Mouse (Mus musculus) erythroblast, adult 5-6 weeks (primary cell): ENCODE results near the gene Cnpy3. TPM values are rescaled to one million over a fixed set of nuclear protein-coding genes. Genes with fewer than 3 reads are reported as not detected.

Source experiments
- ATAC-seq: replicated peaks from 2 replicates; pipeline ENCODE4 v1.8.0; 2016; ENCODE audit warnings: moderate number of reproducible peaks, mild to moderate bottlenecking, moderate TSS enrichment, inconsistent platforms; ENCODE audit not compliant: poor library complexity, low FRiP score, severe bottlenecking
- total RNA-seq, 2 experiments: library from RNA; stranded (forward) in 1 of 2; stranded (reverse) in 1 of 2; fragments of 150-400 nt in 1 of 2; fragments of 200-764, 138-1000 nt in 1 of 2; gene quantifications; 2 replicates each; pipeline versions ENCODE4 v1.2.3 to v1.2.4; 2015 to 2017; ENCODE audit warnings: low replicate concordance in 2 of 2

The Cnpy3 gene
- total RNA-seq, 2 experiments from 2014 or later = 6.9 to 18.2 TPM

GRCm38 (mm10) chr17:46725273-46725672 lies 26.7 kb downstream of the Cnpy3 start:
- ATAC-seq = peak; percentile 45

- no peak for ATAC-seq
Measured at GRCm38 (mm10) chr17:46724477-46725084, 27.4 kb downstream of the Cnpy3 start.

GRCm38 (mm10) chr17:46721077-46721476 lies 30.9 kb downstream of the Cnpy3 start:
- no peak for ATAC-seq

GRCm38 (mm10) chr17:46714756-46715481 lies 37.1 kb downstream of the Cnpy3 start:
- ATAC-seq = no peak

- no peak for ATAC-seq
Measured at GRCm38 (mm10) chr17:46713849-46714248, 38.2 kb downstream of the Cnpy3 start.

GRCm38 (mm10) chr17:46712442-46712841 lies 39.6 kb downstream of the Cnpy3 start:
- ATAC-seq = 0 out of 2 replicates have a peak, but pooled peaks have one; percentile 12

GRCm38 (mm10) chr17:46711612-46712271 lies 40.3 kb downstream of the Cnpy3 start:
- ATAC-seq = peak; percentile 36

GRCm38 (mm10) chr17:46710959-46711597 lies 40.9 kb downstream of the Cnpy3 start, which contains the start of gene Pex6:
Gene Pex6 (plus strand): TSS chr17:46711463.
- ATAC-seq = peak; percentile 92

GRCm38 (mm10) chr17:46706375-46707089 lies 45.5 kb downstream of the Cnpy3 start:
- no peak for ATAC-seq

- ATAC-seq = peak; percentile 97
Measured at GRCm38 (mm10) chr17:46704887-46705835, 46.9 kb downstream of the Cnpy3 start, which contains the start of gene Ppp2r5d. Gene Ppp2r5d (minus strand): TSS chr17:46705111.

- ATAC-seq = no peak
Measured at GRCm38 (mm10) chr17:46703971-46704886, 47.8 kb downstream of the Cnpy3 start.

- ATAC-seq = no peak
Measured at GRCm38 (mm10) chr17:46702506-46702905, 49.5 kb downstream of the Cnpy3 start.

GRCm38 (mm10) chr17:46702100-46702499 lies 49.9 kb downstream of the Cnpy3 start:
- no peak for ATAC-seq

GRCm38 (mm10) chr17:46701489-46701888 lies 50.5 kb downstream of the Cnpy3 start:
- ATAC-seq = no peak

- no peak for ATAC-seq
Measured at GRCm38 (mm10) chr17:46699912-46700311, 52.1 kb downstream of the Cnpy3 start.

GRCm38 (mm10) chr17:46699245-46699644 lies 52.8 kb downstream of the Cnpy3 start:
- no peak for ATAC-seq

- no peak for ATAC-seq
Measured at GRCm38 (mm10) chr17:46698515-46698914, 53.5 kb downstream of the Cnpy3 start.
